Mouse (Mus musculus) urinary bladder, postnatal 25 days (tissue): ENCODE results near the gene Ltn1.

ENCODE experiments used
- DNase-seq: peaks from one replicate; pipeline ENCODE4 v3.0.0; 2022; ENCODE audit warnings: low spot score

The Ltn1 gene

GRCm38 (mm10) chr16:87432033-87432814 lies at the start of gene Ltn1:
TSS of gene Ltn1 (minus strand) at chr16:87432612.
- DNase-seq = peak; percentile 96

GRCm38 (mm10) chr16:87470579-87470978 lies 38.2 kb upstream of the Ltn1 start:
- no peak for DNase-seq

- DNase-seq = no peak
Observed at GRCm38 (mm10) chr16:87458752-87459151, 26.3 kb upstream of the Ltn1 start.

- no peak for DNase-seq
Observed at GRCm38 (mm10) chr16:87455180-87455611, 22.8 kb upstream of the Ltn1 start.

GRCm38 (mm10) chr16:87454419-87455179 lies 22.2 kb upstream of the Ltn1 start, which contains the start of gene Usp16:
TSS of gene Usp16 (plus strand) at chr16:87454703.
- DNase-seq = peak; percentile 93

- no peak for DNase-seq
Observed at GRCm38 (mm10) chr16:87453226-87453625, 20.8 kb upstream of the Ltn1 start.

GRCm38 (mm10) chr16:87445528-87445927 lies 13.1 kb upstream of the Ltn1 start:
- no peak for DNase-seq

- no peak for DNase-seq
Observed at GRCm38 (mm10) chr16:87445110-87445509, 12.7 kb upstream of the Ltn1 start.

- DNase-seq = no peak
Observed at GRCm38 (mm10) chr16:87444071-87444470, 11.7 kb upstream of the Ltn1 start.

GRCm38 (mm10) chr16:87443245-87443644 lies 10.8 kb upstream of the Ltn1 start:
- DNase-seq = no peak

- no peak for DNase-seq
Observed at GRCm38 (mm10) chr16:87442291-87442690, 9.9 kb upstream of the Ltn1 start.

- DNase-seq = no peak
Observed at GRCm38 (mm10) chr16:87441089-87441488, 8.7 kb upstream of the Ltn1 start.

- DNase-seq = peak; percentile 93
Observed at GRCm38 (mm10) chr16:87440184-87440686, 7.8 kb upstream of the Ltn1 start, which contains the start of gene Rwdd2b. TSS of gene Rwdd2b (minus strand) at chr16:87440573.

GRCm38 (mm10) chr16:87438697-87439096 lies 6.3 kb upstream of the Ltn1 start:
- no peak for DNase-seq

GRCm38 (mm10) chr16:87437096-87437495 lies 4.7 kb upstream of the Ltn1 start:
- DNase-seq = no peak

GRCm38 (mm10) chr16:87435411-87436205 lies 3.2 kb upstream of the Ltn1 start:
- no peak for DNase-seq

- no peak for DNase-seq
Observed at GRCm38 (mm10) chr16:87434946-87435345, 2.5 kb upstream of the Ltn1 start.

GRCm38 (mm10) chr16:87434266-87434665 lies 1.9 kb upstream of the Ltn1 start:
- no peak for DNase-seq

GRCm38 (mm10) chr16:87427516-87427915 lies 4.9 kb downstream of the Ltn1 start:
- DNase-seq = no peak

GRCm38 (mm10) chr16:87420662-87421061 lies 11.8 kb downstream of the Ltn1 start:
- DNase-seq = no peak

- DNase-seq = no peak
Observed at GRCm38 (mm10) chr16:87405001-87405400, 27.4 kb downstream of the Ltn1 start.
